Mouse (Mus musculus) spleen, adult 10 weeks (tissue): ENCODE results near the gene Gpr87. TPM values are rescaled to one million over a fixed set of nuclear protein-coding genes. Genes with fewer than 3 reads are reported as not detected.

ENCODE experiments used
- polyA plus RNA-seq: library from polyadenylated mRNA; stranded (reverse); fragments of 350-450 nt; fragmentation: Illumina TruSeq; extraction: RNeasy Lipid Tissue Mini Kit (QIAGEN cat#74804); gene quantifications from one replicate; pipeline ENCODE4 v1.2.3, GENCODE M21; 2015; ENCODE audit warnings: low replicate concordance; ENCODE audit not compliant: insufficient read depth

The Gpr87 gene
- not detected for polyA plus RNA-seq

DNA sequence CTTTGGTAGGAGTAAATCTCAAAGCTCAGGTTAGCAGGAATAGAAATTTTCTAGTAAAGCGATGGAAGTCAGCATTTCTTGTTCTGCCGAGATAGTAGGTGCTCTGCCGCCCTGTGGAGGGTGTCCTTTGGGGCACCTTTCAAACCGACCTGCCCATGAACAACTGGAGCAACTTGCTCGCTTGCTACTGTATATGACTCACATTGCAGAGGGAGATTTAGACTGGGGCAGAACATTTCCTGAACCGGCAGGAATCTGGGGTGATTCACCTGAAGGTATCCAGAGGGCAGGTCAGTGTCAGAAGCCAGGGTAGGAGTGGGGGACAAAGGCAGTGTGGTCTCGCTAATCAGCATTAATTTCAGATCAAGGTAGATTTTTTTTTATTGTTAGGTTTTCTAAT is at the start of gene Gpr87:
TSS of gene Gpr87 (minus strand) at position 167 of the 400 bp plus-strand sequence.

DNA sequence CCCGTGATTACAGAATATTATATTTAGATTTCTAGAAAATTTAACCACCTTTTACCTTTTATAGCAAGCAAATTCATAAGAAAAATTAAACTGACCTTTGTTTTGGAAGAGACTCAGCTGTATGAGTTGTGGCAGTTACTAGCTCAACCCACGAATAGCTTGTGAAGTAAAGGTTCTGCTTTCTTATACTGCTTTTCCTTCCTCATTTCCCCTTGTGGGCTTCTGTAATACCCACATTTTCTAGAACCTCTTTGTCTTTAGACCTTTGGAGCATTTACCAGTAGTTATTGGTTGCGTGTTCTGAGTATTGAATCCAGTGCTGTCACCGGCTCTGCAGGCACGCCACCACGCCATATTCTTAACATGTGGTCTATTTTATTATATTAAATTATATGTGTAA is 15.8 kb upstream of the Gpr87 start, which contains the start of gene P2ry13:
TSS of gene P2ry13 (minus strand) at position 156 of the 400 bp plus-strand sequence.

DNA sequence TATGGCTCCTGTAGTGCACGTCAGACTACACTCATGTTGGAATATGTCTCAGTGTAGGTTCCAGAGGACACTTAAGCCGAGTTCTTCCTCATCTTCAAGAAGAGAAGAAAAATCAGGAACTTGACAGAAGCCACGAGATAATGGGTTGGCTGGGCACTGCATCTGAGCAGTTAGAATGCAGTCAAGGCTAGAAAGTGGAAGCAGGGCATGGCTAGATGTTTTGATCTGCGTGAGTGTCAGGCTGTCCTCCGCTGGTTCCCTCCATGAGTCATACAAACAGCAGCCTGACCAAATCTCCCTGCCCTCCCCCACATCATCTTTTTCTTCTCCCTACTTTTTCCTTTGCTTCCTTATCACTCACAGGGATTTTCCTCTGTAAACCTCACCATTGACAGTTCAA is 41.5 kb downstream of the Gpr87 start, which contains the start of gene P2ry14:
TSS of gene P2ry14 (minus strand) at position 195 of the 400 bp plus-strand sequence.

Other genes starting within 250 kb of the Gpr87 start
- gene Med12l, start 189.3 kb downstream of the Gpr87 start, polyA plus RNA-seq: 2.5 TPM
- 66.5 TPM for gene Gpr171, start 93.3 kb downstream of the Gpr87 start, polyA plus RNA-seq
- gene P2ry14, start 41.5 kb downstream of the Gpr87 start, polyA plus RNA-seq: 52.5 TPM
- 70.5 TPM for gene P2ry13, start 15.8 kb upstream of the Gpr87 start, polyA plus RNA-seq
- gene P2ry12, start 67.8 kb upstream of the Gpr87 start, polyA plus RNA-seq: 30.9 TPM
- 3.9 TPM for gene Igsf10, start 149.3 kb upstream of the Gpr87 start, polyA plus RNA-seq